Mouse (Mus musculus) stomach, postnatal 0 days (tissue): ENCODE results near the gene Paf1. TPM values are rescaled to one million over a fixed set of nuclear protein-coding genes. Genes with fewer than 3 reads are reported as not detected.

ENCODE experiments used
- ATAC-seq: fragments of 200-750 bp; cut with Nextera tagmentation; 2 replicates; pipeline ENCODE4 v1.8.0; 2017; ENCODE audit not compliant: low FRiP score, low TSS enrichment
- DNase-seq: peaks from one replicate; pipeline ENCODE4 v3.0.0-alpha.2; 2016; ENCODE audit warnings: low spot score
- H3K27ac ChIP-seq: fragments of 300-500 bp; sonication (generic); replicated peaks from 2 replicates; pipeline ENCODE4 v1.5.1; 2014; ENCODE audit warnings: mild to moderate bottlenecking, control low read depth
- H3K27me3 ChIP-seq: fragments of 300-500 bp; sonication (generic); 2 replicates; pipeline ENCODE4 v1.6.1; 2014; ENCODE audit warnings: low read length; ENCODE audit not compliant: control insufficient read depth, insufficient read depth
- H3K36me3 ChIP-seq: fragments of 300-500 bp; sonication (generic); 2 replicates; pipeline ENCODE4 v1.6.1; 2014; ENCODE audit warnings: low read length, mixed read lengths; ENCODE audit not compliant: control insufficient read depth, insufficient read depth
- H3K4me1 ChIP-seq: fragments of 300-500 bp; sonication (generic); replicated peaks from 2 replicates; pipeline ENCODE4 v1.6.1; 2014; ENCODE audit warnings: antibody characterized with exemption; ENCODE audit not compliant: control insufficient read depth, insufficient read depth
- H3K4me2 ChIP-seq: fragments of 300-500 bp; sonication (generic); replicated peaks from 2 replicates; pipeline ENCODE4 v1.6.1; 2014; ENCODE audit warnings: low read depth, mild to moderate bottlenecking, control low read depth, moderate library complexity
- H3K4me3 ChIP-seq: fragments of 300-500 bp; sonication (generic); 2 replicates; pipeline ENCODE4 v1.5.1; 2014; ENCODE audit warnings: low read depth, low read length, control low read depth
- H3K9ac ChIP-seq: fragments of 300-500 bp; sonication (generic); 2 replicates; pipeline ENCODE4 v1.6.1; 2014; ENCODE audit warnings: mild to moderate bottlenecking, low read length, control low read depth, mixed read lengths
- H3K9me3 ChIP-seq: fragments of 300-500 bp; sonication (generic); 2 replicates; pipeline ENCODE4 v1.6.1; 2016; ENCODE audit warnings: low read length; ENCODE audit not compliant: control insufficient read depth
- CTCF ChIP-seq: IDR thresholded peaks from 2 replicates; pipeline ENCODE4 v1.5.1; 2016; ENCODE audit warnings: antibody characterized with exemption, low read depth, mild to moderate bottlenecking, moderate library complexity
- EP300 ChIP-seq: optimal IDR thresholded peaks from 2 replicates; pipeline ENCODE3; 2016; ENCODE audit warnings: antibody characterized with exemption
- WGBS: fragments of 180-500 bp; shearing (Covaris S2); extraction: QIAGEN DNeasy Blood & Tissue Kit; methylation state at CpG from one replicate; pipeline ENCODE4 v1.1.7; 2014; 5-methylcytosine and 5-hydroxymethylcytosine counted together
- polyA plus RNA-seq: library from polyadenylated mRNA; unstranded; fragments of >200 nt; fragmentation: Nextera tagmentation; extraction: Ambion mirVana; gene quantifications from 2 replicates; pipeline ENCODE4 v1.2.1, GENCODE M21; 2015

The Paf1 gene
- polyA plus RNA-seq, 1 experiment from 2014 or later, result 35.9 TPM

DNA sequence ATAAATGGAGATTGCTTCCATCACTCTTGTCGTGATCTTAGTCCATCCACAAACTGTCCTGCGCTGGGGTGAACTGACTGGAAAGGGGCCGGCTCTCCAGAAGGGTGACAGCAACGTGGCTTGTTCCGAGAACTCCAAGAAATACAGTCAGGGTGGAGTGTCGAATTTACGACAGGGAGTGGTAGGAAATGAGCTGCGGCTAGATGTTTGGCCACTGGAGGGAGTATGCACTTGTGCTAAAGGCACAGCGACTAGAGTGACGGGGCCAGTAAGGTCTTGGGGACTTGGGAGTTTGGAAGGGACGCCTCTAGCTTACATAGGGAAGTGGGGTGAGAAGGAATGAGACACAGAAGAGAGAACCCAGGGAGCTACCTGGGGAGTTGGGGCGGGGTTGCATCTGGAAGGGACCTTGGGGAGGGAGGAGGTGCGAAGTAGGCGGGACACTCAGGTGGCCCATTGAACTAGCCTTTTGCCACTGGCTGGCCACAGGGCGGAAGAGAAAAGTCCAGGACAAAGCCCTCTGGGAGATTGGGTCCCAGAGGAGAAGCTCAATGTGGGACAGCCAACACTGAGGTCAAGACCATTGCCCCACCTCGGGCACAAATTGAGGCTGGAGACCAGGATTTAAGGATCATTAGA is 44.3 kb downstream of the Paf1 start, which contains the start of gene Gmfg:
Gene Gmfg, plus strand, starts transcription at position 516 of the 639 bp plus-strand sequence.
- Histone ChIP-seq H3K27ac (peak within 1 kb of the TSS; percentile 89), H3K4me2 (peak within 1 kb of the TSS; percentile 72), H3K9ac (peak within 1 kb of the TSS; percentile 65), H3K27me3 (no peaks in the 10 kb centered on the region), H3K4me3 (peak within 1 kb of the TSS; percentile 63), H3K36me3 (no peaks in the 10 kb centered on the region; the same call in 1 of the 2 replicates), H3K4me1 (no peaks in the 10 kb centered on the region; the same call in 1 of the 2 replicates), H3K9me3 (no peaks in the 10 kb centered on the region)
- WGBS, result 3% methylated on average over 16 of the region's 16 CpGs
- DNase-seq, result peak; percentile 87
- peak; percentile 65 for ATAC-seq
- no peak for TF ChIP-seq EP300
- TF ChIP-seq CTCF, result peak; percentile 89

DNA sequence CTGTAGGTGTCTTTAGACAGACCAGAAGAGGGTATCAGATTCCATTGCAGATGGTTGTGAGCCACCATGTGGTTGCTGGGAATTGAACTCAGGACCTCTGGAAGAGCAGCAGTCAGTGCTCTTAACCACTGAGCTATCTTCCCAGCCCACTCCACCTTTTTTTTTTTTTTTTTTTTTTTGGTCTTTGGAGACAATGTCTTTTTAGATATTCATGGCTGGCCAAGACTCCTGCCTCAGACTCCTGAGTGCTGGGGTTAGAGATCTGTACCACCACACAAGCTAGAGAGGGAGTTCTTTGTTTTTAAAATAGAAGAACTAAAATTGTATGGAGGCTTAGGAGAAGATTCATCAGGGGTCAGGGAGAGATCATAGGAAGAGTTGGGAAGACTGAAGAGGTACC is 45.2 kb downstream of the Paf1 start:
- no peak for TF ChIP-seq CTCF
- no peak for TF ChIP-seq EP300
- H3K27ac ChIP-seq, result no peak overlapping the region
- DNase-seq (no peak), ATAC-seq (no peak)
- H3K9ac ChIP-seq, result no peak overlapping the region
- no peak overlapping the region for H3K4me3 ChIP-seq
- H3K4me1 ChIP-seq, result no peaks in the 10 kb centered on the region; the same call in 1 of the 2 replicates
- H3K4me2 ChIP-seq, result no peak overlapping the region
- no peaks in the 10 kb centered on the region for H3K36me3 ChIP-seq
- no peaks in the 10 kb centered on the region for H3K27me3 ChIP-seq
- H3K9me3 ChIP-seq, result no peaks in the 10 kb centered on the region

DNA sequence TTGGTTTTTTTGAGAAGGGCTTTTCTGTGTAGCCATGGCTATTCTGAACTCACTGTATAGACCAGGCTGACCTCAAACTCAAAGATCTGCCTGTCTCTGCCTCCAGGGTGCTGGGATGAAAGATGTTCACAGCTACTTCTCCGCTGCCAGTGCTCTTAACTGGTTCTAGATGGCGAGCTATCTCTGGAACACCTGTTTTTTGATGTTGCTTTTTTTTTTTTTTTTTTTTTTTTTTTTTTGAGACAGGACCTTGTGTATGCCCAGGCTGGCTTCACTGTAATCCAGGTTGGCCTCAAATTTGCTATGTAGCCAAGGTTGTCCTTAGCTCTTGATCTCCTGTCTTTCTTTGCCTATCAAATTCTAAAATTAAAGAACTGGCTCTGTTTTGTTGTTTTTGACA is 46.0 kb downstream of the Paf1 start:
- H3K4me3 ChIP-seq, result no peak overlapping the region
- no peaks in the 10 kb centered on the region for H3K9me3 ChIP-seq
- WGBS, result 91% methylated on average over 2 of the region's 2 CpGs
- DNase-seq (no peak), ATAC-seq (no peak)
- H3K27me3 ChIP-seq, result no peaks in the 10 kb centered on the region
- H3K9ac ChIP-seq, result no peak overlapping the region
- H3K27ac ChIP-seq, result no peak overlapping the region
- TF ChIP-seq EP300 (no peak), CTCF (no peak)
- no peak overlapping the region for H3K4me2 ChIP-seq
- no peaks in the 10 kb centered on the region for H3K36me3 ChIP-seq
- H3K4me1 ChIP-seq, result no peaks in the 10 kb centered on the region; the same call in 1 of the 2 replicates

DNA sequence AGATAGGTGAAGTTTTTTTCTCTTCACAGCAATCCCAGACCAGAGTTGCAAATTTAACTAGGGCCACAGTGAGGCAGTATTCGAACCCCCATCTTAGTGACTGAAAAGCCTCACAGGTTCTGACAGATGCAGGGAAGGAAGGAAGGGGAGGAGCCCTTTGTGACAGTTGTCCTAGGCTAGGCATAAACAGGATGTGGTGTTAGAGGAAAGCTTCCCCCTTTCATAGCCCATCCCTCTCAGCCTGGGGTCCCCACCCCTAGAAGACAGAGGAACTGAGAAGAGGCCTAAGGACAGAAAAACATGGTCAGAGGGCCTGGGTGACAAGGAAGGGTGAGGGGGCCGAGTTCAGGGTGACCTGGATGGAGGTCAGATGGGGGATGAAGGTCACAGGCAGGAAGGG is 48.0 kb downstream of the Paf1 start:
- Histone ChIP-seq H3K9ac (no peak overlapping the region), H3K9me3 (no peaks in the 10 kb centered on the region), H3K4me1 (no peaks in the 10 kb centered on the region), H3K27ac (peak overlapping the region; percentile 40; the same call in 1 of the 2 replicates), H3K36me3 (no peaks in the 10 kb centered on the region), H3K27me3 (no peaks in the 10 kb centered on the region), H3K4me3 (no peak overlapping the region), H3K4me2 (no peak overlapping the region)
- ATAC-seq, result no peak
- TF ChIP-seq EP300, result no peak
- TF ChIP-seq CTCF, result peak; percentile 7; the same call in 1 of the 2 replicates
- 59% methylated on average over 2 of the region's 2 CpGs for WGBS
- no peak for DNase-seq

DNA sequence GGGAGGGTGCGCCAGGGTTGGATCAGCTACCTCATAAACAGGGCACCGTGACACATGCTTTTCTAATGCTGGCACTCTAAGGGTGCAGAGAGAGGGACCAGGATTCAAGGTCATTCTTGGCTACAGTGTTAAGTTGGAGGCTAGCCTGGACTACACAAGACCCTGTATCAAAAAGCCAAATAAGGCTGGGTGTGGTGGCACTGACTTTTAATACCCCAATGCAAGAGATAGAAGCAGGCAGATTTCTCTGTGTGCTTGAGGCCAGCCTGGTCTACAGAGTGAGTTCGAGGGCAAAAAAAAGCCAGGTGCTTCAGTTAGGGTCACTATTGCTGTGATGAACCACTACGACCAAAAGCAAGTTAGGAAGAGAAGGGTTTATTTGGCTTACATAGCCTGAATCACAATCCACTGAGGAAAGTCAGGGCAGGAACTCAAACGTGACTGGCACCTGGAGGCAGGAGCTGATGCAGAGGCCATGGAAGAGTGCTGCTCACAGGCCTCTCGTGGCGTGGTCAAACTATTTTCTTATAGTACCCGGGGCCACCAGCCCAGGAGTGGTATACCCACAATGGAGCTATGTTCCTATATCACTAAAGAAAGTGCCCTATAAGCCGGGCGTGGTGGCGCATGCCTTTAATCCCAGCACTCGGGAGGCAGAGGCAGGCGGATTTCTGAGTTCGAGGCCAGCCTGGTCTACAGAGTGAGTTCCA is 49.2 kb downstream of the Paf1 start:
- WGBS, result 88% methylated on average over 12 of the region's 14 CpGs
- no peak overlapping the region for H3K27ac ChIP-seq
- no peaks in the 10 kb centered on the region for H3K4me1 ChIP-seq
- DNase-seq, result no peak
- no peak for TF ChIP-seq CTCF
- TF ChIP-seq EP300, result no peak
- H3K27me3 ChIP-seq, result no peaks in the 10 kb centered on the region
- H3K4me3 ChIP-seq, result no peak overlapping the region
- no peak overlapping the region for H3K9ac ChIP-seq
- no peaks in the 10 kb centered on the region for H3K36me3 ChIP-seq
- no peaks in the 10 kb centered on the region for H3K9me3 ChIP-seq
- no peak overlapping the region for H3K4me2 ChIP-seq
- ATAC-seq, result no peak

DNA sequence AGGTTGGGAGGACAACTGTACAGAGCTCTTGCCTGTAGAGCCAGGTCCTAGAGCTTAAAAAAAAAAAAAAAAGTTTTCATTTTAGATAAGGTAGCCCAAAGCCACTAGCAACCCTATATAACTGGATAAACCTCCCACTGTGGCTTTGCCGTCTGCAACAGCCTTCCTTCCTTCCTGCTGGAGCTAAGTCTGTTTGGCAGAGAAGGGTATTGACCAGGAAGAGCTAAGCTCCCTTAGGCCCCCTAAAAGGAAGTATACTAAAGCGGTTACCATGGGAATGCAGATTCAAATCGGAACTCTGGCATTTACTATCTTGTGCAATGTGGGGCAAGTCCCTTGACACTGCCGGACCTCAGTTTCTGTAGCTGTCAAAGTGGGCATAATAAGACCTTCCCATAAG is 49.9 kb downstream of the Paf1 start:
- Histone ChIP-seq H3K36me3 (no peaks in the 10 kb centered on the region), H3K4me3 (no peak overlapping the region), H3K9ac (no peak overlapping the region), H3K4me1 (no peaks in the 10 kb centered on the region), H3K9me3 (no peaks in the 10 kb centered on the region), H3K4me2 (no peak overlapping the region), H3K27me3 (no peaks in the 10 kb centered on the region), H3K27ac (no peak overlapping the region)
- no peak for ATAC-seq
- TF ChIP-seq EP300, result no peak
- no peak for TF ChIP-seq CTCF
- WGBS, result 35% methylated on average over 4 of the region's 4 CpGs
- DNase-seq, result no peak
